Mouse (Mus musculus): Measurements from ENCODE around the gene Nell1.

Gene Nell1

DNA sequence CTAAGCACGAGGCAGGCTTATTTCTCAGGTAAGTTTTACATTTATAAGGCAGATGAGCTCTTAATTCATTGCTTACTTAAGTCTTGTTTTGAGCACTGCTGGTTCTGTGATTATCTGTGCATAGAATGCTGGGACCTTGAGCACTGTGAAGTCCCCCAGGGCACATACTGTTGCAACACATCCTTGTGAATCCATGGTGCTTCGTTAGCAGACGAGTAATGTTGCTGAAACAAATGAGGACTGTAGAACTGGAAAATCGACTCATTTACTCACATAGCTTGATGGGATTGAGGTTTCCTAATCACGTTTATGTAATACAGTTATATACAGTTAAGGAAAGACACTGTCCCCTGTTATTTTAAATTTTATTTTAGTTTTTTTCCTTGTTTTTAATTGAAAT, 364.1 kb downstream of the Nell1 start:
- DNase-seq: no peak

DNA sequence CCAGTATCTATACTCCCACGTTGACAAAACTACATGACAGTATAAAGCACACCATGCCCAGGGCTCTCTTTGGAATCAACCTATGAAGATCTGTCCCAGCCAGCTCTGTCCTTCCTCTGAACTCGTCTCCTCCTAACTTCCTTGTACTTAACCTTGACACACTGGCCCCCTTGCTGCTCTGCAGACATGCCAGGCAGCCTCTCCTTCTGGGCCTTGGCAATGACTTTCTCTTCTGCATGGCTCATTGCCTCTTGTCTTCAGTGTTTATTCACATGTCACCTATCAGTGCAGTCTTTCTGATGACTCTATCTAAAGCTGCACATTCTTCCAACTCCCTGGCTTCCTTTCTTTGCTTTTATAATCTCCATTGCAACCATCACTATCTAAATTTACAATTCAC, 376.9 kb downstream of the Nell1 start:
- DNase-seq: no peak

DNA sequence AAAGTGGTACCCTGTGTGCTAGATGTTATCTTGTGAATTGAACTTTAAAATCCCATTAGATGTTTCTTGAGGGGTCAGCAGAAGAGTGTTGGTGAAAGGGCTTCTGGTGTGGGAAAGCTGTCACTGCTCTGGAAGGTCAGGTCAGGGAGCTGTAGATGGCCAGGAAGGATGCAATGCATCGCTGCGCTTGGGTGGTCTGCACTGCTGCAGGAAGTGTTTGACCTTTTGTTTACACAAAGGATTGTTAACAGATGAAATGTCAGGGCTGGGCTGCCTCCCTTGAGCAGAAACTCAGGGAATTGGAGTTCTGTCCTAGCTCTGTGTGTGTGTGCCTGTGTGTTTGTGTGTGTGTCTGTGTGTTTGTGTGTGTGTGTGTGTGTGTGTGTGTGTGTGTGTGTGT, 382.5 kb downstream of the Nell1 start:
- DNase-seq: no peak

DNA sequence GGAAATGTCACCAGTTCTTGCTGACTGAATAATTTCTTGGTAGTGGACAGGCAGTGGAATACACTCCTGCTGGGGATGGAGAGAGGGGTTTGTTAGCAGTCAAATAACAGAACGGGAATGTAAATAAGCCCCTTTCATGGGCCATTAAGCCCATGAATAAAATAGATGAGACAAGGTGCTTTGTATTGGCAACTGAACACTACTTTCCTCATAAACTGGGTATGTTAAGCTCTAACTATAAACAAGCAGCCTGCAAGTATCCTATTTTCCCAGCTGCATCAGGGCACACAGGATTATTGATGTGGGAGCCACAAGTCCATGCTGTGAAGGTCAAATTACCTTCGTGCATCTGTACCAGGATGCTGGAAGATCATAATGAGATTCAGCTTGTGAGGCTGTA, 387.4 kb downstream of the Nell1 start:
- no peak for DNase-seq

DNA sequence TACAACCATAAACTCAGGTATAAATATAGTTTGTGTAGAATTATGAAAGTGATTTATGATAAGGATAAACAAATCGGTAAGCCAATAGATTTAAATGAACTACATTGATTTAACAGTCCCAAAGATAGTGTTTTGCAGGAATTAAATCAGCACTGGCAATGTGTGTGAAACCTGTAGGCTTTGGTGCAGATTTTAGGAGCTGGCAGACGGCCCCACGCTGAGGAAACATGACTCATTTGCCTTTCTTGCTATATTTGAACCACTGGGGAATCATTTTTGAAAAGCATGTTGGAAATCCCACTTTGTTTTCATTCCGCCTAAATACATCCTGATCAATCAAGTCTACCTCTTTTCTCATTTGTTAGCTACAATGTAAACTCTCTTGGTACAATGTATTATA, 400.2 kb downstream of the Nell1 start:
- DNase-seq: peak; percentile 67

DNA sequence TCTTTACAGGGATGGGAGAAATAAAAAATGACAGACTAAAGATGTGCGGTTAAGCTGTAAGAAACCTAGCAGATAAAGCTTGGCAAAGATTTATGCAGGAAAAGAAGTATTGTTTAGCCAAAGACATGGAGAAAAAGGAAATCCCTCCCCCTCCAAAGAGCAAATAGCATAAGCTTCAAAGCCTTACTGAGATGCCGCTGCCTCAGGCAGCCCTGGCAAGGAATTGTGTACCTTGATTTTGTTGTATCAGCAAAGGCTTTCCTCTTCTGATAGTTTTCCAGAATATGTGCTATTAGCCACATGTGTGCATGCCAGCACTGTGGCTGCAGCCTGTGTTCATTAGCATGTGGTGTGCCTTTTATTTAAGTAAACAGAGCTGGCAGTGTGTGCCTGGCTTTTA, 435.8 kb downstream of the Nell1 start:
- no peak for DNase-seq

DNA sequence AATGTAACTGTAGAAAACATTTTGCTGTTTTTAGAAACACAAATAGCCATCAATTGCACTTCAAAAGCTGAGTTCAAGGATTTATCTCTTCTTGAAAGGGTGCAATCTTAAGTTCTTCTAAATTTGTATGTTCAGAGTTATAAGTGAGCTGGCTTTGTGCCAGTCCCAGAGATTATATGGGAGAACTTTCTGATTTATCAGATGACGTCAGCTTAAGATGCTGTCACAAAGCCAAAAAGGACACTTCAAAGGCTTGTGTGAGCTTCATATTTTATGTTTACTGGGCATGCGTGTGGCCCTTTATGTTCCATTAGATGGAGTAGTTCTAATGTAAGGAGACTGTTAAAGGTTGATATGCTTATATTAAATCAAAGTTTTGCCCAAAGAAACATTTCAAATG, 445.3 kb downstream of the Nell1 start:
- DNase-seq: no peak

DNA sequence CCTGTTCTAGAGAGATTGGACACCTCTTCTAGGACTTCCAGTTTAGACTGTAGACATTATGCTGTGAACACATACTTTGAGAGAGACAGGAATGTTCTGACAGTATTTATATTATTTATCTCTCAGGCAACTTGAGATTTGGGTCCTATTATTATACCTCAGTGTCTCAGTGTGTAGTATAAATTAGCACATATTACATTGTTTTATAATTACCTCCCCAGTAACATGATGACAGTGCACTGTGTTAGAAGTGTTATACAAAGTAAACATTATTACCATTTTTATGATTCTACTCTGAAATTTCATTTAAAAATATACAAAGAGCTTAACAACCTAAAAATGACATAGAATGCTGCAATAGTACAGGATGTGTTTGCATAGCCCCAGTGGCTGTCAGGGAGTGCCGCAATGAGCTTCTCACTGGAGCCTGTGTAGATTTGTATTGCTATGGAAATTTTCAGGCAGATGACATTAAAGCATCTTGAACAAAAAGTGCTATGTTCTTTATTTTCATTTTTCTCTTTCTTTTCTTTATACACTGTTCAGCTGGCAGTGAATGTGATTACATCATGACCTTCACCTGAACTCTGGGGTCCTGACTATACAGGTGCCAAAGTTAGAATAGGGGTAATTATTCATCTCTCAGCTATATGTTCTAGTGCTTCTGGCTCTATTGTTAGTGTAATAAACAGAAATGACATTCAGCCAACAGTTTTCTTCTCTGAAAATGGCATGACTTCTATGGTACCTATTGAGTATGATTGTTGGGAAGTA, 447.9 kb downstream of the Nell1 start:
- DNase-seq: no peak

DNA sequence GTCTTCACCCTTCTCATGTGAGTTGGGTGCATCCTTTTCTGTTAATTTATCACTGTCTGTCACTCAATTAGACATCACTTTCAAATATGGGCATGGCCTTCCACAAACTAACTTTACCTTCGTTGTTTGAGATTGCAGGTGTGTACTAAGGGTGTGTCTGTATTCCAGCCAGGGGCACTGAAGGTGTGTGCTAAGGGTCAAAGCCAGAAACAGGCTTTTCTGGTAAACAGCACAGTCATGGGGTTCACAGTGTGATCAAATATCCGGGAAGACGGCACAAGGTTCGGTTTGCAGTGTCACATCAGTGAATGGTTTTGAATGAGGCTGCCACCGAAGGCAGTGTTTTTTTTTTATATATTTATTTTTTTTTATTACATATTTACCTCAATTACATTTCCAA, 455.1 kb downstream of the Nell1 start:
- DNase-seq: no peak

DNA sequence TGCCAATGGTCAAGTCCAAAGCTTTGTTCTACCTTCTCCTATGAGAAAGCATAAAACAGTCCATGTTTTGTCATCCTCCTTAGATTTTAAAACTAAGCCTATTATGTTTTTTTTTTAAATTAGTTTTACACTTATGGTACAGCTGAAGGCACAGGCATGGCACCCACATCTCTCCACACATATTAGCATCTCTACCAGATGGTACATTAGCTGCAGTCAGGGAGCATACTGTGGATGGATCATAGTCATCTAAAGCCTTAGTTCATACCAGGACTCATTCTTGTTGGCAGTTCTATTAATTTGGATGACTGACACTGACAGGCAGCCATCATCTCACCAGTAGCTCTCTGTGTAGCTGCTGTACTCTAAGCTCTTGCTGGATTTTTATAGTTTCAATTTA, 466.6 kb downstream of the Nell1 start:
- DNase-seq: no peak

DNA sequence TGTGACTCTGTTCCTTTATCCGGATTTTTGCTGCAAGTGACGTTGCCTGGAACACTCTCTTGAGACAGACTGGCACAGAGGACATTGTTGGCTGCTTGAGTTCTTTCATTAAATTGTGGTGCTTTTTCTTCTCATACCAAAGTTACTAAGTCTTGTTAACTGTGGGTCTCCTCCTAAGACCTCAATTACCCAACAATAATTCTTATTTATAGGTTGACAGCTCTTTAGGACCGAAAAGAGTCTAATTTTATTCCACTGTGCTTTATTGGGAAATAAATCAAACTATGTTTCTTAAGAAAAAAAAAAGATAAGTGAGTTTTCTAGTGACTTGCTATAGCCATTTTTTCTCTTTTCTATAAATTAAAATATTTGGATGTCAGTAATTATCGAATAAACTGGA, 472.7 kb downstream of the Nell1 start:
- no peak for DNase-seq

DNA sequence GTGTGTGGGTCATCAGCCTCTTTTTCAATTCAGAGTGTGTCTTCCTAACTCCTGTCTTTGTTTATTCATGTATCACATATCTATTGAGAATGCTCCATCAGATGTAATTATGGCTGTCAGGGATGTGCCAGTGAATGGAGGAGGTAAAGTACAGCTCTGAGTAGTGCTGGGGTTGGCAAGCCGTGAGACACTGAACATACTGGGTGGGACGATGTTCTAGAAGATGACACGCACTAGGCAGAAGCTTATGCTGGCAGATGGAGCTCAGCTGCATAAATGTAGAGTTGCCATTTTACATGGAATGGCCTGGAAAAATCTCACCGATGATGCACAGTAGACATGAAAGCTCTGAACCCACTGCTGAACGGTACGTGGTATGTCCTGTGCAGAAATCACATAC, 493.1 kb downstream of the Nell1 start:
- DNase-seq: no peak

DNA sequence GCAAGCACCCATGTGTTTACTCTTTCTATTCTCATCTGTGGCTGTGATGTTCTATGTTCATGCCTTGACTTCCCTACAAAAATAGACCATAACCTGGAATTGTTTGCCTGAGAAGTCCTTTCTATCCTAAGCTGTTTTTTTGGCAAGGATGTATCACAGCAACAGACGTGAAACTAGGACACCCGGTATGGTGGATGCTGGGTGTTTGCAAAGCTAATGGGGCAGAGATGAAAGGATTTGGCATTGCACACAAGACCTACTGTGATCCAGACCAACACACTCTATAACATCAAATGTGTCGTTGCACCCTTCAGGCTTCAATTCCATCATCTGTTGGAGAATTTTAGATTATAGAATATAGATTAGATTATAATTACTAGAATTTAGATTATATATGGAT, 495.9 kb downstream of the Nell1 start:
- DNase-seq: no peak

DNA sequence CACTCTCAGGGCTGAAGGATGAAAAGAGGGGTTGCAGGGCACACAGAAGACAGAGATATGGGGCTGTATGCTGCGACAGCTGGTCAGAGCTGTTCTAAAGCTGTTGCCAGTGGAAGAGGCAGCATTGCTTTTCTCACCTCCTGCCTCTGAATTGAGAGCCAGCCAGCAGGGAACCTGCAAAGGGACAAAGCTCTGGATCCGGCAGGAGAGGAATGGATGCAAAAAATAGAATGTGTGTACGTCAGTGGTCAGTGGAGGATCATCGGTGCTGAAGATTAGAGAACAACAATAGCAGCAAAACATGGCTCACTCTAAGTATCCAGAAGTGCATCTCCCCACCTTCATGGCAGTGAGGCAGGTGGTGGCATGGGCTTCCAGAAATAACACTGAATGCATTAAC, 507.3 kb downstream of the Nell1 start:
- DNase-seq: no peak

DNA sequence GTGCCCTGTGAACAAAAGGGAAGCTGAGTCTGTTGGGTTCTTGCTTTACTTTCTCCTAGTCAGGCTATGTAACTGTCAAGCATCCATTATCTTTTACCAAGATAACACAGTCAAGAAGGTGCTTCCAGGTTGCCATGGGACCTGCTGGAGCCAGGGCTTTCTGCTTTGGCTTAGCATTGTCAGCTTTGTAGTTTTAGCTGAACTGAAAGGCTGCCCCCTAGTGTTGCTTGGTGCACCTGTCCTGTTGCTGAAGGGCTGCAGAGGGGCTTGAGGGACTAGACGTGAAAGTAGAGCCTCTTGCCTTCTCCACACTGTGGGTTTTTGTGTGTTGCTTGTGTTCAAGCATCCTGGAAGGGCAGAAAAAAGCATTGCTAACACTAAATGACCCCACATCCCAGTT, 510.6 kb downstream of the Nell1 start:
- peak; percentile 48 for DNase-seq

DNA sequence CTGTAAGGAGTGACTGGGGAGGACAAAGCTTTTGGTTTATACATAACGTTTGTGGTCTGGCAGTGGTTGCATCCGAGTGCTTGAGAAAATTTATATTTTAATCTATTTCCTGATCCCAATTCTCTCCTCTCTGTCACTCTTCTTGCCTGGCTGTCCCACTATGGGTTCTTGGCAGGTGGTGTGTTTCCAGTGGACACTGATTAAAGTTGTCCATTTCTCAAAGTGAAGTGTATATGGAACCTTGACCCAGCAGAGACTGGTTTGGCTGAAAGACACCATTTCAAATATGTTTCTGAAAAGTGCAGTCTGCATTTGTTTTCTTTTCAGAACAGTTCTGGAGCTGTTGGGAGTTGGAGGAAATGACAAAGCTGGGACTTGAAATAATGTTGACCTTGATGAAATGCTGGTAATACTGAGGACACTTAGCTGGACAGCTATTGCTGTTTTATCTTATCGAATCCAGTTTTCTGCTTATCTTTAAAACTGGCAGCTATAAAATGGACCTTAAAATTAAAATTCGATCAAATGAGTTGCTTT, 512.3 kb downstream of the Nell1 start:
- DNase-seq: no peak

DNA sequence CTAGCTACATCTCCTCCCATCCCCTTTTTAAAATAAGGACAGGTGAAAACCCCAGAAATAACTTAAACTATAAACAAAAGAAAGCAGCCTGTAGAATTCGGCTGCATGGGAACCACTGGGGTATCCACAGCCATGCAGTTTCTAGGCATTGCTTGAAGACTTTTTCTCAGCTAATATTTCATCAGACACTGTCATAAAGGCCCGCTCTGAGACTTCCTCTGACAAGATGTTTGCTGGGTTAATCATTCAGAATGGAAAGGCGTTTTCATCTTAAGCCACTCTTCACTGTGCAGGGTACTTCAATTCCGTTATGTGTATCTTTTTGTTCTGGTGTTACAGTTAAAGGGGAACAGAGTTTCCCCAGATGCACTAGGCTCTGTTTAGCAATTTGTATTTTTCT, 526.9 kb downstream of the Nell1 start:
- no peak for DNase-seq

DNA sequence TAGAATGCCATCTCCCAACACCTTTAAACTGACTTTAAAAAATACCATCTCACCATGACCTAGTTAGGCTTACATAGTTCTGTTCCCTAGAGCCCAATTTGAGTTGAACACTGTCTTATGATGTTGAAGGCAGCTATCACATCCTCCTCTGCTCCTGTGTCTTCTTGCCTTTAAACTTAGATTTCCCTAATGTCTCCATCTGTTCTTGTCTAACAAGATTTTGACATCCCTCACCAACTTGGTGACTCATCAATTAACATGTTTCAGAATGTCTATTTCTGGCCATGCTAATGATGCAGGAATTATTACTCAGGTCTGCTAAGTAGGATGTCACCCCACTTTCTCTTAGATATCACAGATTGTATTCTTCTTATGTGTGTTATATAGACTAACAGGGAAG, 532.4 kb downstream of the Nell1 start:
- DNase-seq: no peak

DNA sequence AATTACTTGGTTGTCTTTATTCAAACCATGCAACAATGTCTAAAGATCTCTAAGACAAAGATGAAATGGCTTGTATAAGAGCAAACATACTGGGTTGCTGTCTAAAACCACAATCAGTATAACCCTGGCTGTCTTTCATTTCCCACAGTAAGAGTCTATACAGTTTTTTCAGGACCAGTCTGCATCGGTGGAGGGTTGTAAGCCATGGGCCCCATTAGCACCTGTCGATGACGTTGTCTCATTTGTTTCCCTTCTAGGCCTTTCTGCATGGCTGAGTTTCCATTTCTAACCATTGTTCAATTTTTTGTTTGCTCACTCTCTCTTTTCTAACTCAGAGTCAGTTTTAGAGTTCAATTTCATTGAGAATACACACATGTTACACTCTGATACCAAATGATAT, 540.2 kb downstream of the Nell1 start:
- DNase-seq: no peak

DNA sequence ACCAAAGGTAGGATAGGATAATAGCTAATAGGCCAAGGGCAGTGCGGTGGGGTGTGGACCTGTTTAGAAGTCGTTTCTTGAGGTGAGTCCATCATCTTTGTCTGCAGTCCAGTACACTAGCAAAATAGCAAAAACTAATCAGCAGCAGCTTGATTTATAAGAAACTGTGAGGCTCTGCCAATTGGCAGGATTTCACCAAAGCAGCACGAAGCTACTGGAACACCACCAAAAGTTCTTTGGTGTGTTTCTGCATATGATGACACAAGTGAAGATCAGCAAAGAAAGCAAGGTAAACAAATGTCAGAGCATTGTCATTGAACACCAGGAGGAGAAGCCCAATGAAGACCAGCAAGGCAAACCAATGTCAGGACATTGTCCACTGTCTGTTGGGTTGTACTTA, 542.0 kb downstream of the Nell1 start:
- DNase-seq: no peak

DNA sequence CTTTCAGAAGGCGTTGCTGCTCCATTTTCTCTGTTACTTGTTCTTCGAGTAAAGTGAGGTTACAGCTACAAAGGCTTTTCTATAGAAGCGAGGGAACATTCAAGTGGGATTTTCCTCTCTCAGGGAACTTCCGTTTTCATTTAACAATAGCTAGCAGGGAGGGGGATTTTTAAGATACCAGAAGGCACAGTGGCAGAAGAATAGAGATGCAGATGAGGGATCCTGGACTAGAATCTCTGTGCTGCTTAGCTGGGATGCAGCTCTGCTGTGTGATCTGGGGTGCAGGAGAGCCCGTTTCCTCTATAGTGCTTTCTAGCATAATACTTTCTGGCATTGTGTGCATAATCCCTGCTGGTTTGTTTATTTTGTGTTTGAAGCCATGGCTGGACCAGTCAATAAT, 568.7 kb downstream of the Nell1 start:
- DNase-seq: no peak

DNA sequence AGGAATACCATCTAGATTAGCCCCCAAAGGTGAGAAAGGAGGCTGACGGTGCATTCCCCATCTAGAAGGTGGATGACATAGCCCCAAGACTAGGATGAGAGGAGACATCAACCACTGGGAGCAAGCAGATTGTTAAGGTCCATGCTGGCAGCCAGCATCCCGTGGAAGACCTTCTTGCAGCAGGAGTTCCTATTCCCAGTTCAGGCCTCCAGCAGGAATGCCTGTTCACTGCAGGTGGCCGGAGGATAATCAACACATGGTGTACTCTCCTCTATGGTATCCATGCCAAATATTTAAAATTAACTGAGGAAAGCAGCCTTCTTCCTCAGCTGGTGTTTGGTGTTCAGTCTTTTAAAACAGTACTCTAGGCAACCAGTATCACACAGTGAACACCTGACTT, 574.9 kb downstream of the Nell1 start:
- DNase-seq: no peak

DNA sequence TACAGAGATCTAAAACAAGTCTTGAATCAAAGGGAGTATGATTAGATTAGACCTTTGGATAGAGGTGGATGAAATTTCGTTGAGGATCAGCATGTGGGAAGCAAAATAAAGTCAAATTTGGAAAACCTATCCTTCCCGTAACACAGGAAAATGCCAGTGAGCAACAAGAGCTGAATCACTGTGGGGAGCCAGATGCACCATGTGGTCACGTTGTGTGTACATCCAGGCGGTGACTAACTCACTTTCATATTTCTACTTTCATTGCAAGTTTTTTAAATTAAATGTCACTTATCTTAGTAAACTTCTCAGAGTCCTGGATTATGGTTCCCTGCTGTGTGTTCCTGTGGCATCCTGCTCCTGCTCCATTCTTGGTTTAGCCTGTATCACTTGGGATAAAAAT, 576.8 kb downstream of the Nell1 start:
- no peak for DNase-seq

DNA sequence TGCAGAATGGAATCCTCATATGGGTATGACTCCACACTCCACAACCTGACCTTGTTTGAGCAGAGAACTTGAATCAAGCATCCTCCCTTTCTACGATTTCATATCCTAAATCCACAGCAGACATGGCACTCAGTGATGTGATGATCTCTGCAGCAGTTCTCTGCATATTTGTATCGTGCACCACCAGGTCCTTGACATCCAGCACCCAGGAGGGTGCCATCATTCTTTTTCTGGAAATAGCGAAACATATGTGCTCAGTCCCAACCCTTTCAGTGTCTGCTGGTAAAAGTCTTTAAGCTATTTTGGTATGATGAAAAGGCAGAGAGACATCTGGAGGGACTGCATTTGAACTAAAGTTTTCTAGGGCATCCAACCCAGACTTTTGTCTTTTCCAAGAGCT, 588.0 kb downstream of the Nell1 start:
- no peak for DNase-seq

DNA sequence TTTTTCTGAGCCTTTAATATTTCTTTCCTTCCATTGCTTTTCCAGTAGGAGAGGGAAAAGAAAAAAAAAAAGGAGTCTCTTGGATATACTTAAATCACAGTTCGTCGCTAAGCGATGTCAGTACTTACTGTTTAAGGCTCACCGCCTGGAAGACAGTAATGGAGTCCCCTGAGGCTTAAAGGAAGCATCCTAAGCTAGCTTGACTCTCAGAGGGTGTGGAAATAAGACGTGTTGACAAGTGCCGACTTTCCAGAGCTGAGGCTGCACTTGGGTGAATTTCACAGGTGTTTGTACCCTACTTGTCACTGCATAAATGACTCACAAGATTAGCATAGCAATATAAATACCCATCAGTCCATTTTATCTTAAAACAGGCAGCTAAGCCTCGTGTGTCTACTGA, 599.2 kb downstream of the Nell1 start:
- no peak for DNase-seq

All from right cerebral cortex, postnatal 14 days (tissue).